Mouse (Mus musculus): ENCODE data around the gene Nedd8.

Gene Nedd8

GRCm38 (mm10) chr14:55660636-55661035, 11.3 kb downstream of the Nedd8 start:
- DNase-seq (ENCODE audit: low spot score): no peak

- peak; percentile 74 for DNase-seq (ENCODE audit: low spot score)
Measured at GRCm38 (mm10) chr14:55659960-55660573, 11.9 kb downstream of the Nedd8 start, which contains the start of gene Mdp1. Mdp1 (minus strand) TSS chr14:55660508.

GRCm38 (mm10) chr14:55658011-55658410, 13.9 kb downstream of the Nedd8 start:
- no peak for DNase-seq (ENCODE audit: low spot score)

GRCm38 (mm10) chr14:55656935-55657334, 15.0 kb downstream of the Nedd8 start:
- DNase-seq (ENCODE audit: low spot score): no peak

- DNase-seq (ENCODE audit: low spot score): no peak
Measured at GRCm38 (mm10) chr14:55651528-55651927, 20.4 kb downstream of the Nedd8 start.

DNA sequence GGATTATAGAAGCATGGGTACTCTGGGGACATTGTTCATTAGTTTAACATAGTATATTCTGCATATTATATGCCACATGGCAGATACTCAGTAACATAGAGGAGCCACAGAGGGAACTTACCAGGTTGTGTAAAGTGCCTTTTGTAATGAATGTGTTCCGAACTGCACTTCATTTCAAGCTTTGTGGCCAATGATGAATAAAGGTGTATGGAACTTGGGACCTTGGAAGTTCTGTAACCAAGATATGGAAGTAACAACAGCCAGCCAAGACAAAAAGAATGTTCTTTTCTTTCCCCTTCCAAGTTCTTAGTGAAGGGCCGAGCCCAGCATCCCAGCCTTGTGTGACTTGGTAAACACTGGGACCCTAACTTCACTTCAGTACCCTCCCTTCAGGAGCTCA, 22.0 kb downstream of the Nedd8 start, which contains the start of gene Tssk4:
TSS of gene Tssk4 (plus strand) at position 301 of the 400 bp plus-strand sequence.
- no peak for DNase-seq (ENCODE audit: low spot score)

DNA sequence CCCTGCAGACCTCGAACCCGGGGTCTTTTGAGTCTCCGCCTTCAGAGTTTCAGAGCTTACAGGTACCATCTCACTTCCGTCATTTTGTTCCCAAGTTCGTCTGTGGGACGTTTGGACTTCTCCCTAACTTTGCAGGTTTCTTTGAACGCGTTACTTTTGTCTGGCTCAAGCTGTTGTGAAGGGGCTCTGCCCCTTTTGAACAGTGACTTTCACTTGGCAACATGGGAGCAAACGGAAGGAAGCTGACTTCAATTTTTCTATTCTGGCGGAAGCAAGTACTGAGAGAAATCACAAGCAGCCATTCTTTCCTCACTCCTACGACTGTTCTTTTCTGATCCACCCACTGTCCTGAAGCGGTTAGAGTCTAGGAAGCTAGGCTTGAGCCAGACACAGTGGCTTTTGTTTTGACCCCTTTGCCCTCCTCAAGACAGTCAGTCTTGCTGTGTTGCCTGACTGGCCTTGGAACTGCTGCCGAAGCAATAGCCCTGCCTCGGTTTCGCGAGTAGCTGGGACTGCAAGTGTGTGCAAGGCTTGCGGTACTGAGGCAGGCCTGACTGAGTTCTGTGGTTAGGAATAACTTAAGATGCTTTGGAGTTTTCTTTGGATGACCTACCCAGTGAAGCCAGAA, 27.5 kb downstream of the Nedd8 start:
- DNase-seq (ENCODE audit: low spot score): no peak

DNA sequence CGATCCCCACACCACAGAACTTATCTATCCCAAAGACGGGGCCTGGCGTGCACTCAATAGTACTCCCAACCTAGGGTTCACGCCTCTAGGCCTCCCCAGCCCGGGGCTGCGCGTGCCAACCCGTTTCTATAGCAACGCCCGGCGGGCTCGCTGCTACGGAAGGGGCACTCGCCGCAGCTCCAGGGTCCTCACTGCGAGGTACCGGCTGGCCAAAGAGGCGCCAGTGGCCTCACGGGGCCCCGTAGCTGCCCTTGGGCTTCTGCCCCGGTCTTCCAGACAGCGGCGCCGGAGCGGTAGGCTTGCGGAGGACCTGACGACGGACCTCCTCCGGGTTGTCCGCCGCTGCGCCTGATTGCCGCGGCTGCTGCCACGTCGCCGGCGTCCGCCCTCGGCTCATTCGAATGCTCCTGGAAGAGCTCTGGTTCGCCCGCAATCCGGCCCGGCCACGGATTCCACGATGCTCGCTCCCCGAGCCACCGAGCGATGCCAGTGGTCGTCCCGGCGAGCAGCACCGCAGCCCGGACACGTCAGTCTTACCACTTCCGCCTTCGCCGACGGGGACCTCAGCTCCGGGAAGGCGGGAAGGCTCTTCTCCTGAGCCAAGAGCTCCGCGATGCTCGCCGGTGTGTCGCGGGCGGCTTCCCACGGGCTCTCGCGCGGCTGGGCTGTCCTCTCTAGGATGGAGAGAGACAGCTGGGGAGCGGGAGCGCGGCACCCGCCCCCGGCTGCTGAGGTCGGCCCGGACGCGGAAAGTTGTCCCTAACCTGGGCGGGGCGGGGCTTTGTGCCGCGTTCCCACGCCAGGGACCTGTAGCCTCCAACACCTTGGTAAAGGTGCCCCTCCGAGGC, 28.6 kb downstream of the Nedd8 start, which contains the start of gene Tm9sf1:
TSS of gene Tm9sf1 (minus strand) at position 747 of the 848 bp plus-strand sequence.
- DNase-seq (ENCODE audit: low spot score): peak; percentile 83

- DNase-seq (ENCODE audit: low spot score): no peak
Measured at GRCm38 (mm10) chr14:55642679-55643059, 29.3 kb downstream of the Nedd8 start.

DNA sequence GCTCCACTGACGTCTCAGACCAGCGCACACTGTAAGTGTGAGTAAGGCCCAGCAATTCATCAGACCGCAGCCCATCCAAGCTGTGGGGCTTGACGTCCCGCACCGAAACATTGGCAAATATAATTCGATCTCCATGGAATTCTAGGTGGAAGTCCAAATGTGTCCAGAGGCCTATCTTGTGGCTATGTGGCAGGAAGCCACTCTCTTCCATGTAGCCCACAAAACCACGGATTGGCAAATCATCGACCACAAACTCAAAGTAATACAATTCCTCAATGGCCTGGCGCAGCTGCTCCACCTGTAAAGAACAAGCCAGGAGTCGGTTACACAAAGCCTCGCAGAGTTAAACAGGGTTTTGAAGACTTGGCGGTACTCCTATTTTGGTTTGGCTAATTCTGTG, 30.6 kb downstream of the Nedd8 start:
- no peak for DNase-seq (ENCODE audit: low spot score)

DNA sequence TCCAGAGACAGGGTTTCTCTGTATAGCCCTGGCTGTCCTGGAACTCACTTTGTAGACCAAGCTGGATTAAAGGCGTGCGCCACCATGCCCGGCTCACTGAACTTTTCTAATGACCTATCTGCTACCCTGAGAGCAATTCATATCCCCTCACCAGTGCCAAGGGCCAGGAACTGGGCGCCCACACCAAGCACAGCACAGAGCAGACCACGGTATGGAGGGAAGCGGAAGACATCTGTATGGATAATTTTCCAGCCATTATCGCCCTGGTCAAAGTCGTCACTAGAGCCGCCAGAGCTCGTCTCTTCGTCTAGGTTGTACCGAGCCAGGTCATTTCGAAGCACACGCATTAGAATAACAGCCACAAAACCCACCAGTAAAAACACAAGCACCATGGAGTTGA, 31.1 kb downstream of the Nedd8 start:
- DNase-seq (ENCODE audit: low spot score): no peak

GRCm38 (mm10) chr14:55637795-55638194, 34.1 kb downstream of the Nedd8 start, which contains the start of gene Gm49378:
Gm49378 (minus strand) TSS chr14:55637895.
- no peak for DNase-seq (ENCODE audit: low spot score)

GRCm38 (mm10) chr14:55635523-55636007, 36.4 kb downstream of the Nedd8 start, which contains the start of gene Ipo4:
Ipo4 (minus strand) TSS chr14:55635957.
- peak; percentile 88 for DNase-seq (ENCODE audit: low spot score)

DNA sequence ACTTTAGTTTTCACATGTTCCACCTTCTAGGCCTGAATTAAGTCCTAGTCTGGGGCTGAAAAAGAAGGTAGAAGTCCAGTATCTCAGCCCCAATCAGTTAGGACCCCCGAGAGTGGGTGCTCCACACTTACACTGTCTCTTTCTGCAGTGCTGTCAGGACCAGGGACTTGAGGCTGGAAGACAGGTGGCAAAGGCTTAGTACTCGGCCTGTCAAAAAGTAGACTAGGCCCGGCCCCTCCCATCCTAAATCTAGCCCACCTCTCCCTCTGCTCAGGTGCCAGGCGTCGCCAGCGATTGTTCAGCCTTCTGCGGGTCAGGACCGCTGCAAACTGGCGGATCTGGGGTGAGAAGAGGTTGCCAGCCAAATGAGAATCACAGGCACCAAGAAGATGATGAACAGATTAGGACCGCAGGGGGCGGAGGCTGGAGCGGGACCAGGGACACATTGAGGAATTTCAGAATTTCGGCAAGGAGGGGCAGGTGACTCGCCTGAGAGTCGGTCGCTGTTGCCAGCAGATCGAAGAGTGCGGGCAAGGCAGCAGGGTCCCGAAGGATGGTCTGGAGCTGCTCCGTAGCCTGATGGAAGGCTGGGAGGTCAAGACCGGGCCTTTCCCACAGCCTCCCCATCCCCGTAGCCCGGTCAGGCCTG, 36.9 kb downstream of the Nedd8 start:
- peak; percentile 51 for DNase-seq (ENCODE audit: low spot score)

GRCm38 (mm10) chr14:55629312-55629711, 42.6 kb downstream of the Nedd8 start:
- peak; percentile 50 for DNase-seq (ENCODE audit: low spot score)

DNA sequence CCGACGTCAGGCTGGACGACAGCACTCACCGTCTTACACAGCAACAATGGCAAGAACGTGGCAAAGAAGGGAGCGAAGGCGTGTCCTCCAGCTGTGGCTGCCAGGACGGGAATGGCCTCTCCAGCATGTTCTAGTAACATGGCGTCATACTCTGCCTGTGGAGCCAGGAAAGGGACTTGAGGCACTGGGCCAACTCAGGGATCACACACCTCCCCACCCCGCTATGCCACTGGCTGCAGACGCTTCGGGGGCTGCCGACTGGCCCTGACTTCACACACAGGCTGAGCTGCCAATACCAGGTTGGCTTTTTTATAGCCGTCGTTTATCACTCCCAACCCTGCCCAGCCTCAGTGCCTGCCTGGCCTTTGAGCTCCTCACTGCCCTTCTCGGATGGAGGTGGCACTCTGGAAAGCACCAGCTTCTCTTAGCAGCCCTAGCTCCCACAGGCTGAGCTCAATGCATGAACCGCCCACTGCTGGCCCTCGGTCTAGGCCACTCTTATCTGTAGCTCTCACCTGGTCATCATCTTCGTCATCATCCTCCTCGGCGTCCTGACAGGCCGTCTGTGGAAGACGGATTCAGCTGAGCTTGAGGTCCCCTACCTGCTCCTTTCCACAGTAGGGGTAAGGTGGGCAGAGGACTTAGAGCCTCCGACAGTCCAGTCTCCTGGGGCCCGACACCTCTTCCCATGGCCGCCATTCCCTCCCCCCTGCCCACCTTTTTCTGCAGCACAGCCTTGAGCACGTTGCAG, 43.7 kb downstream of the Nedd8 start:
- no peak for DNase-seq (ENCODE audit: low spot score)

DNA sequence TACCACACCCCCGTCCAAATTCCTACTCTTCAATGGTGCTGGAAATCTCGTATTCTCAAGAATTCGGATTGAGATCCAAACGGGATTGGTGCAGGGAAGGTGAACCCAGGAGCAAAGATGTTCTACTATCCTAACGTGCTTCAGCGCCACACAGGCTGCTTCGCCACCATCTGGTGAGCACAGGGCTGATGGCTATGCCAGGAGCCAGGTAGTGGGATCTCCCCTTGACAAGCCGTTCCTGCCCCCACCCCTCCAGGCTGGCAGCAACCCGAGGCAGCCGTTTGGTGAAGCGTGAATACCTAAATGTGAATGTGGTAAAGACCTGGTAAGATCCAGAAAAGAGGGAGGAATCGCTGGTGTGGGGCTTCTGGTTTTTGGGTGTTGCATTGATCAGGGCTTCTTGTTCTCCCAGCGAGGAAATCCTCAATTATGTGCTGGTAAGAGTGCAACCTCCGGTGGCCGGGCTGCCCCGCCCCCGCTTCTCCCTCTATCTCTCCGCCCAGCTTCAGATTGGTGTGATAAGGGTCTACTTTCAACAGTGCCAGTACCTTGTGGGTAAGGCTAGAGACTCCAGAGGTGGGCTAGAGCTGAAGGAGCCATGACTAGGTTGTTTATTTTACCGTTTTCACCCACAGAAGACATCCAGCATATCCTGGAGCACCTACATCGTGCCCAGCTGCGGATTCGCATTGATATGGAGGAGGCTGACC, 53.3 kb downstream of the Nedd8 start:
- no peak for DNase-seq (ENCODE audit: low spot score)

- DNase-seq (ENCODE audit: low spot score): no peak
Measured at GRCm38 (mm10) chr14:55617822-55618221, 54.1 kb downstream of the Nedd8 start, which contains the start of gene Rec8. Rec8 (plus strand) TSS chr14:55618037.

DNA sequence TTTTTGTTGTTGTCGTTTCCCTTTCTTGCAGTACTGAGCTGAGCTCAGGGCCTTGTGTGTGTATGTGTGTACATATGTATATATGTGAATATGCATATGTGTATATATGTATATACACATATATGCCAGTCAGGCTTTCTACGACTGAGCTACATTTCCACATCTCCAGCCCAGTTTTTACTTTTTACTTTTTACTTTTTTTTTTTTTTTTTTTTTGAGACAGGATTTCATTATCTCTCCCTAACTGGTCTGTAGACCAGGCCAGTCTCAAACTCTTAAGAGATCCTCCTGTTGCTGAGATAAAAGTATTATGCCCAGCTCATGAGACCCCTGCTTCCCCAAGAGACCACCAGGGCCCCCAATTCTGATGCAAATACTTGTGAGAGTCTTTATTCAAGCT, 55.1 kb downstream of the Nedd8 start:
- no peak for DNase-seq (ENCODE audit: low spot score)

GRCm38 (mm10) chr14:55615876-55616275, 56.0 kb downstream of the Nedd8 start:
- no peak for DNase-seq (ENCODE audit: low spot score)

Data from urinary bladder, postnatal 14 days (tissue).